8 mouse cellular contexts compared by ENCODE assay signal in genomic region chr15:98788972-98789660, GRCm38 (mm10). TPM values are rescaled to one million over a fixed set of nuclear protein-coding genes. Genes with fewer than 3 reads are reported as not detected.
DNase-seq lines count a peak whose midpoint lies in the region; ATAC-seq and TF ChIP-seq lines count a peak whose summit lies in the region.

No protein-coding gene starts in this region.

- WGBS in hindbrain, embryonic 10.5 days: 10% methylated on average over 24 of the region's 24 CpGs
- WGBS in hindbrain, embryonic 16.5 days: 12% methylated on average over 21 of the region's 24 CpGs
- WGBS in embryonic facial prominence, embryonic 14.5 days: 11% methylated on average over 24 of the region's 24 CpGs
- WGBS in limb, embryonic 15.5 days: 13% methylated on average over 24 of the region's 24 CpGs

- no peak for TF ChIP-seq CTCF in C2C12 (IDR thresholded peaks at IDR 0.05; ENCODE audit: control insufficient read depth, insufficient read depth, insufficient read length)

- H3ac ChIP-seq in C2C12 (ENCODE audit: control insufficient read depth, insufficient read length, low read depth): no peak overlapping the region

- H3K36me3 ChIP-seq in hindbrain, embryonic 10.5 days: no peaks in the 10 kb centered on the region
- H3K36me3 ChIP-seq in hindbrain, embryonic 16.5 days (ENCODE audit: control insufficient read depth, insufficient read depth, low read length): no peaks in the 10 kb centered on the region
- H3K36me3 ChIP-seq in C2C12 (ENCODE audit: control insufficient read depth, insufficient read depth): no peaks in the 10 kb centered on the region
- no peaks in the 10 kb centered on the region for H3K36me3 ChIP-seq in embryonic facial prominence, embryonic 14.5 days (ENCODE audit: control insufficient read depth, insufficient read depth, low read length)
- no peaks in the 10 kb centered on the region for H3K36me3 ChIP-seq in limb, embryonic 15.5 days

- DNase-seq in hindbrain, embryonic 10.5 days (ENCODE audit: low spot score): no peak
- no peak for DNase-seq in embryonic facial prominence, embryonic 14.5 days (ENCODE audit: low spot score)
- DNase-seq in layer of hippocampus, adult 9-10 months (ENCODE audit: low spot score): no peak
- no peak for DNase-seq in thymus, postnatal 10 days (ENCODE audit: low spot score in 2 of 2)
- DNase-seq in retina, embryonic 14.5 days (ENCODE audit: low spot score): no peak

- peaks cover 5% of the 10 kb centered on the region; the same call in 1 of the 2 replicates for H3K9me3 ChIP-seq in hindbrain, embryonic 10.5 days
- H3K9me3 ChIP-seq in hindbrain, embryonic 16.5 days (ENCODE audit: control insufficient read depth, low read length): peaks cover 4% of the 10 kb centered on the region
- H3K9me3 ChIP-seq in embryonic facial prominence, embryonic 14.5 days (ENCODE audit: control insufficient read depth, low read length): peaks cover 4% of the 10 kb centered on the region; the same call in 1 of the 2 replicates
- no peaks in the 10 kb centered on the region for H3K9me3 ChIP-seq in limb, embryonic 15.5 days

- H3K4me3 ChIP-seq in hindbrain, embryonic 10.5 days: peak overlapping the region; percentile 45
- no peak overlapping the region; the same call in 1 of the 2 replicates for H3K4me3 ChIP-seq in hindbrain, embryonic 16.5 days (ENCODE audit: low read length)
- H3K4me3 ChIP-seq in C2C12 (ENCODE audit: insufficient read depth, poor library complexity, severe bottlenecking): no peak overlapping the region
- H3K4me3 ChIP-seq in embryonic facial prominence, embryonic 14.5 days (ENCODE audit: low read depth, low read length): peak overlapping the region; percentile 14; the same call in 1 of the 2 replicates
- peak overlapping the region; percentile 17; the same call in 1 of the 2 replicates for H3K4me3 ChIP-seq in limb, embryonic 15.5 days

- H3K4me2 ChIP-seq in hindbrain, embryonic 16.5 days (ENCODE audit: low read length): no peak overlapping the region; the same call in 1 of the 2 replicates
- H3K4me2 ChIP-seq in embryonic facial prominence, embryonic 14.5 days (ENCODE audit: low read depth, low read length): no peak overlapping the region
- peak overlapping the region; percentile 19; the same call in 1 of the 2 replicates for H3K4me2 ChIP-seq in limb, embryonic 15.5 days

- no peak overlapping the region for H3K9ac ChIP-seq in hindbrain, embryonic 16.5 days (ENCODE audit: low read depth, low read length)
- H3K9ac ChIP-seq in embryonic facial prominence, embryonic 14.5 days (ENCODE audit: low read depth, low read length): no peak overlapping the region
- no peak overlapping the region for H3K9ac ChIP-seq in limb, embryonic 15.5 days

- H3K27ac ChIP-seq in hindbrain, embryonic 10.5 days: peak overlapping the region; percentile 59; the same call in 1 of the 2 replicates
- H3K27ac ChIP-seq in hindbrain, embryonic 16.5 days (ENCODE audit: low read depth, low read length): no peak overlapping the region
- no peak overlapping the region for H3K27ac ChIP-seq in embryonic facial prominence, embryonic 14.5 days (replicated peaks; ENCODE audit: low read depth, low read length)
- no peak overlapping the region for H3K27ac ChIP-seq in limb, embryonic 15.5 days

- peaks cover 46% of the 10 kb centered on the region for H3K4me1 ChIP-seq in hindbrain, embryonic 10.5 days (replicated peaks)
- H3K4me1 ChIP-seq in hindbrain, embryonic 16.5 days (ENCODE audit: control insufficient read depth, insufficient read depth, low read depth, low read length): peaks cover 16% of the 10 kb centered on the region
- H3K4me1 ChIP-seq in embryonic facial prominence, embryonic 14.5 days (ENCODE audit: control insufficient read depth, insufficient read depth, low read length): 0 out of 2 replicates have a peak, but pooled peaks cover 9% of the 10 kb centered on the region
- H3K4me1 ChIP-seq in limb, embryonic 15.5 days: peaks cover 40% of the 10 kb centered on the region

- peaks cover 100% of the 10 kb centered on the region for H3K27me3 ChIP-seq in hindbrain, embryonic 10.5 days (ENCODE audit: insufficient read depth, poor library complexity, severe bottlenecking)
- H3K27me3 ChIP-seq in hindbrain, embryonic 16.5 days (replicated peaks; ENCODE audit: control insufficient read depth, insufficient read depth, low read length): peaks cover 66% of the 10 kb centered on the region
- peaks cover 44% of the 10 kb centered on the region for H3K27me3 ChIP-seq in C2C12 (ENCODE audit: control insufficient read depth, insufficient read depth, insufficient read length)
- peaks cover 73% of the 10 kb centered on the region for H3K27me3 ChIP-seq in embryonic facial prominence, embryonic 14.5 days (replicated peaks; ENCODE audit: control insufficient read depth, insufficient read depth, low read length)
- H3K27me3 ChIP-seq in limb, embryonic 15.5 days: peaks cover 84% of the 10 kb centered on the region

- no peaks in the 10 kb centered on the region for H3K79me3 ChIP-seq in C2C12 (ENCODE audit: low read depth)

- no peak for ATAC-seq in hindbrain, embryonic 16.5 days
- no peak for ATAC-seq in embryonic facial prominence, embryonic 14.5 days (ENCODE audit: low read depth)
- ATAC-seq in limb, embryonic 15.5 days (ENCODE audit: insufficient number of reproducible peaks, low FRiP score, low TSS enrichment, low read depth): no peak

- H3K79me2 ChIP-seq in C2C12 (ENCODE audit: control insufficient read depth, insufficient read depth): no peaks in the 10 kb centered on the region

TF ChIP-seq in C2C12, 6 proteins besides CTCF, POLR2A, EP300 and RAD21:
- TF ChIP-seq CEBPB (IDR thresholded peaks at IDR 0.05; ENCODE audit: low read depth) (peak; percentile 61), MYOG (IDR thresholded peaks at IDR 0.05; ENCODE audit: control insufficient read depth, extremely low read depth, insufficient read length) (no peak)

RNA-seq across cellular contexts. Expression of gene Wnt1, which starts 0.5 kb away (rescaled TPM):
- 13.7 and 13.8 TPM in 2 replicates for polyA plus RNA-seq in hindbrain, embryonic 10.5 days (2016; fragmentation: Nextera tagmentation; extraction: Ambion mirVana)
- 1.2 and 2.3 TPM in 2 replicates for polyA plus RNA-seq in hindbrain, embryonic 16.5 days (2015; fragmentation: Nextera tagmentation; extraction: Ambion mirVana)
- polyA plus RNA-seq in C2C12 (2012; fragmentation: generic; extraction: Trizol): 0.09 TPM
- 0.10 TPM in 1 of 2 replicates, not detected in the other for polyA plus RNA-seq in embryonic facial prominence, embryonic 14.5 days (2014; fragmentation: Nextera tagmentation; extraction: Ambion mirVana)
- polyA plus RNA-seq in limb, embryonic 15.5 days (2015; fragmentation: Nextera tagmentation; extraction: Ambion mirVana): 0.06 and 0.14 TPM in 2 replicates

RNA-seq across cellular contexts. Expression of gene Wnt10b, which starts 11.2 kb away (rescaled TPM):
- 0.21 and 0.44 TPM in 2 replicates for polyA plus RNA-seq in hindbrain, embryonic 10.5 days (2016; fragmentation: Nextera tagmentation; extraction: Ambion mirVana)
- 0.06 TPM in 1 of 2 replicates, not detected in the other for polyA plus RNA-seq in hindbrain, embryonic 16.5 days (2015; fragmentation: Nextera tagmentation; extraction: Ambion mirVana)
- polyA plus RNA-seq in C2C12 (2012; fragmentation: generic; extraction: Trizol): 14.5 TPM
- polyA plus RNA-seq in embryonic facial prominence, embryonic 14.5 days (2014; fragmentation: Nextera tagmentation; extraction: Ambion mirVana): 4.1 and 4.3 TPM in 2 replicates
- 6.0 and 7.0 TPM in 2 replicates for polyA plus RNA-seq in limb, embryonic 15.5 days (2015; fragmentation: Nextera tagmentation; extraction: Ambion mirVana)

RNA-seq across cellular contexts. Expression of gene Ddn, which starts 20.2 kb away (rescaled TPM):
- 0.21 and 0.56 TPM in 2 replicates for polyA plus RNA-seq in hindbrain, embryonic 10.5 days (2016; fragmentation: Nextera tagmentation; extraction: Ambion mirVana)
- polyA plus RNA-seq in hindbrain, embryonic 16.5 days (2015; fragmentation: Nextera tagmentation; extraction: Ambion mirVana): 0.30 and 0.31 TPM in 2 replicates
- 0.11 TPM for polyA plus RNA-seq in C2C12 (2012; fragmentation: generic; extraction: Trizol)
- polyA plus RNA-seq in embryonic facial prominence, embryonic 14.5 days (2014; fragmentation: Nextera tagmentation; extraction: Ambion mirVana): 0.07 TPM in 1 of 2 replicates, not detected in the other
- 0.15 TPM in 1 of 2 replicates, not detected in the other for polyA plus RNA-seq in limb, embryonic 15.5 days (2015; fragmentation: Nextera tagmentation; extraction: Ambion mirVana)

RNA-seq across cellular contexts. Expression of gene Arf3, which starts 26.1 kb away (rescaled TPM):
- polyA plus RNA-seq in hindbrain, embryonic 10.5 days (2016; fragmentation: Nextera tagmentation; extraction: Ambion mirVana): 42.6 and 45.1 TPM in 2 replicates
- polyA plus RNA-seq in hindbrain, embryonic 16.5 days (2015; fragmentation: Nextera tagmentation; extraction: Ambion mirVana): 107 TPM in 2 replicates
- polyA plus RNA-seq in C2C12 (2012; fragmentation: generic; extraction: Trizol): 126 TPM
- polyA plus RNA-seq in embryonic facial prominence, embryonic 14.5 days (2014; fragmentation: Nextera tagmentation; extraction: Ambion mirVana): 33.9 and 34.8 TPM in 2 replicates
- 41.7 and 49.3 TPM in 2 replicates for polyA plus RNA-seq in limb, embryonic 15.5 days (2015; fragmentation: Nextera tagmentation; extraction: Ambion mirVana)

RNA-seq across cellular contexts. Expression of gene Prkag1, which starts 42.2 kb away (rescaled TPM):
- polyA plus RNA-seq in hindbrain, embryonic 10.5 days (2016; fragmentation: Nextera tagmentation; extraction: Ambion mirVana): 88.7 and 89.0 TPM in 2 replicates
- polyA plus RNA-seq in hindbrain, embryonic 16.5 days (2015; fragmentation: Nextera tagmentation; extraction: Ambion mirVana): 72.5 and 74.4 TPM in 2 replicates
- 132 TPM for polyA plus RNA-seq in C2C12 (2012; fragmentation: generic; extraction: Trizol)
- polyA plus RNA-seq in embryonic facial prominence, embryonic 14.5 days (2014; fragmentation: Nextera tagmentation; extraction: Ambion mirVana): 71.7 and 80.6 TPM in 2 replicates
- polyA plus RNA-seq in limb, embryonic 15.5 days (2015; fragmentation: Nextera tagmentation; extraction: Ambion mirVana): 91.4 and 94.3 TPM in 2 replicates

Comparison
In these comparisons a context has a peak if more than half of its experiments do, and no peak if none do; other contexts are left out.
1. H3K4me3 ChIP-seq: peak in hindbrain, embryonic 10.5 days (single experiment), embryonic facial prominence, embryonic 14.5 days (single experiment) and limb, embryonic 15.5 days (single experiment); none in hindbrain, embryonic 16.5 days (single experiment) and C2C12 (single experiment).